Mouse (Mus musculus): ENCODE results near the gene Rtn4rl1.
"Not testable (repeated sequence)": the region's sequence is repeated elsewhere in the genome, so short reads cannot be mapped to it uniquely, and the experiment has no call there.

Rtn4rl1 gene

DNA sequence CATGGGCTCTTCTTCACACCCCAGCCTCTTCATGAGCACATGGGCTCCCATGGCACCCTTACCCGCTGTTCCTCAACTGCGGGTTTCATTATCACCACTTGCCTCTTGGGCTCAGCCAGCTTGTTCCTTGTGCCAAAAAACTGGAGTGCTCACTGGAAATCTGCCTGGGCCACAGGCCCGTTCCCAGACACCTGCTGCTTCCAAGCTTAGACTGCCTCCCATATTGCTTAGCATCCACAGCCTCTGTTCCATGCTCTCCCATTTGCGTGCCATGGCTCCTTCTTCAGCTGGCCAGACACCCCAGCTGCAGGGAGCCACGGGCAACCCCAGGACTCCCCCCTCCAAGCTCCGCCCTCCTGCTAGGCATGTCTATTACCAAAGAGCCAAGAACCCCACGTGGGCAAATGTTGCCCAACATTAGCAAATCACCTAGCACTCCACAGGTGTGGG, 77.4 kb downstream of the Rtn4rl1 start:
- peak in 1 of 2 experiments; percentile 73 for DNase-seq (ENCODE audit: low spot score in 2 of 2)

DNA sequence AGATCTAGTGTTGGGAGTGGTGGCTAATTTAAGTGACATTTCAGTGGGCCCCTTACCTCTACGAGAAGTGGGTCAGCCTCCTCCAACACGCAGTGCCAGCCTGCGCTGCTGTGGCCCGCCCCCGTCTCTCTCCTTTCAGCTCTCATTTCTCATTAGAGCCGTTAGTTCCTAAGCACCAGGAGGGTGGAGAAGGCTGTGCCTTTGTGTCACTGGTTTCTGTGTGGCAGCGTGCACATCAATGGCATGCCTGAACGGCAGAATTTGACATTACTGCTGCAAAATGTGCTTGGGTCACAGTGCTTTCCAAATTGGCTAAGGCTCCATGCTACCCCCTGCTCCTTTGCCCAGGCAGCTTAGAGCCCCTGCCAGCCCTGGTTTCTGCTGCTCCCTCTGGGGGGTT, 79.9 kb downstream of the Rtn4rl1 start:
- no peak for DNase-seq (ENCODE audit: low spot score in 2 of 2)

DNA sequence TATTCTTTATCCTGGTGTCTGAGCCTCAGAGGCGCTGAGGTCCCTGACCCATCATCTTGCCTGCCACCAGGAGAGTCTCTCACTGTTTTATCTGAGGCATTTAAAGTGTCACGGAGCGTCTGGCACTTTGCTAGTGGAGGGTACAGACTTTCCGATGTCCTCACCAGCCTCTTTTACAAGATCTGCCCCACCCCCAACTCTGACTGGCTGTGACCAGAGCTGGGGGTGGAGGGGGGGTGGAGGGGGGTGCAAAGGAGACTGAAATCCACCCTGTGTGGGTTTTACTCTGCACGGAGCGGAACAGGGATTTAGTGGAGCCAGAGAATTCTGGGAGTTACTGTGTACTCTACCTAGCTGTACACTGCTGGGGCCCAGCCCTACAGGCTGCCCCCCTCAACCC, 81.5 kb downstream of the Rtn4rl1 start:
- no peak for DNase-seq (ENCODE audit: low spot score in 2 of 2)

DNA sequence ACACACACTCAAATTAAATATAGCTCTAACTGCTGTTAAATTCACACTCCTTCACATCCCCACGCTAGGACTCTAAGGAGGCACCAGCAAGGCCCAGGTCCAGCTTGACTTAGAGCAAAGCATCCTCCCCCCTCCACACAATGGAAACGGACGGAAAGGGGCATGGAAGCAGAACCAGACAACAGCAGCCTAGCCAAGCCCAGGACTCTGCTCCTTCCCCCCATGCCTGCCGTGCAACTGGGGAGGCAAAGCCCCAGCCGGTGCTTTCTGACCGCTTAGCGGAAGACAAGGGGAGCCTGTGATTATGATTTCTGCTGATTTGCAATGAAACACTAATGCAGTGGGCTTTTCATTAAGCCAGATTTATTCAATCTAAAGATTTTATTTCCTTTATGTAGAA, 84.5 kb downstream of the Rtn4rl1 start:
- DNase-seq (ENCODE audit: low spot score in 2 of 2) = no peak

GRCm38 (mm10) chr11:75279013-75279341, 85.4 kb downstream of the Rtn4rl1 start:
- DNase-seq (ENCODE audit: low spot score in 2 of 2) = no peak

DNA sequence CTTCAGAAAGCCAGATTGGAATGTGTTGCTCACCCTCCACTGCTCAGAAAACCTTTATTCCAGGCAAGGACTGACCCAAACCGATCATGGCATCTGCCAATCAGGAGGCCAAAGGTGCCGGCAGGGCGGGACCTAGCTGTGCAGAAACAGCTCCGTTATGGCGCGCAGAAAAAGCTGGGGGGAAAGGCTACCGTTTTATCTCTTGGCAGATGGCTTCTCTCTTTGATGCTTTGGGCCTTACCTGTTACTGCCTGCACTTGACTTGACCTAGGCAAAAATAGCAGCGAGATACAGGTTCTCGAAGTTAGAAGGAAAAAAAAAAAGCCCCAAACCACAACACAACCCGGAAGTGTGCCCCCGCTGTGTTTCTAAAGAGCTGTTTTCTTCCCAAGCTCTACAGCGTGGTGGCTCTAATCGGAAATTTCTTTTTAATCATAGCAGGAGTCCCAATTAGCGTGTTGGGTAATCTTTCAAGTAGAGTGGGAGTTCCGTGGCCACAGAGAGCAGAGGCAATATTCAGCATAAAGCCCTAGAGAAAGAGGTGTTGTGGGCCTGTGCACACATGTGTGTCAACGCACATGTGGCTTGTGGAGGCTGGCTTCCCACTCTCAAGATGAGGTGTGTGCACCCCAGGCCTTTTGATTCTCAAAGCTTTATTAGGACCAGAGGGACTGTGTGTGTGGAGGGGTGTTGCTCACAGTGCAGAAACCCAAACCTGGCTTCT, 85.9 kb downstream of the Rtn4rl1 start:
- no peak for DNase-seq (ENCODE audit: low spot score in 2 of 2)

- DNase-seq (ENCODE audit: low spot score in 2 of 2) = no peak
Measured at GRCm38 (mm10) chr11:75280066-75280410, 86.5 kb downstream of the Rtn4rl1 start.

DNA sequence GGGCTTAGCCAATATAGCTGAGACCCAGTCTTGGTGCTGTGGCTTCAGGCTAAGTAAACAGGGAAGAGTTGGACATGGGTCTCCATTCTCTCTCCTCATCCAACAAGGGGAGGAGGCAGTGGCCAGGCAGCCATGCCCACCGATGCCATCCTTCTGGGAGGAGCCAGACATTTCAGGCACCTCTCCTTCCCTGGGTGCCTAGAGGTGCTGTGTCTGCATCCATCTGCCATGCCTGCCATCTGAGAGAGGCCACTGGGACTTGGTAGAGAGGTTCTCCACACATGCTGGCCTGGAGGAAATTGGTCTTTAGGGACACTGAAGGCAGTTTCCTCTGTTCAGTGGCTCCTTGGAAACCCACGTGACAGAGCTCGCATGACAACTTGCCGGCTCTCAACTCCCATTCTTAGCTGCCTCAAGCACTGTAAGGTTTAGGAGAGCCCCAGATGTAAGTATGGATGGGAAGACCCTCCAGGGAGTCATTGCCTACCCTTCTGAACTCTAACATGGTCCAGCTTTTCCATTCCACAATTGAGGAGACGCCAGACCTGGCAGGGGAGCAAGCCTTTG, 86.9 kb downstream of the Rtn4rl1 start:
- DNase-seq (ENCODE audit: low spot score in 2 of 2) = no peak

GRCm38 (mm10) chr11:75281380-75282256, 88.0 kb downstream of the Rtn4rl1 start:
- DNase-seq (ENCODE audit: low spot score in 2 of 2) = no peak

- no peak for DNase-seq (ENCODE audit: low spot score in 2 of 2)
Measured at GRCm38 (mm10) chr11:75282496-75283120, 89.0 kb downstream of the Rtn4rl1 start.

- not testable (repeated sequence) for DNase-seq (ENCODE audit: low spot score in 2 of 2)
Measured at GRCm38 (mm10) chr11:75283784-75284183, 90.2 kb downstream of the Rtn4rl1 start.

- no peak for DNase-seq (ENCODE audit: low spot score in 2 of 2)
Measured at GRCm38 (mm10) chr11:75285893-75286467, 92.4 kb downstream of the Rtn4rl1 start.

DNA sequence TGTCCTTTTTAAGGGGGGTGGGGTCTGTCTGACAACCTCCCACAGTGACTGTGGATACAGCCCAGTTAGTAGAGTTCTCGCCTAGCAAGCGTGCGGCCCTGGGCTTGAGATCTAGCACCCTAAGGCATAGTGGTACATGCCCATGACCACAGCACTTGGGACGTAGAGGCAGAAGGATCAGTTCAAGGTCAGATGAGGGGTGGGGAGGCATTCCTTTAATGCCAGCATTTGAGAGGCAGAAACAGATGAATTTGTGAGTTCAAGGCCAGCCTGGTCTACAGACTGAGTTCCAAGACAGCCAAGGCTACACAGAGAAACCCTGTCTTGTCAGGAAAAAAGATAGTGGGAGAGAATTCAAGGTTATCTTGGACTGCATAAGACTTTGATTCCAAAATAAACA, 93.3 kb downstream of the Rtn4rl1 start:
- no peak for DNase-seq (ENCODE audit: low spot score in 2 of 2)

DNA sequence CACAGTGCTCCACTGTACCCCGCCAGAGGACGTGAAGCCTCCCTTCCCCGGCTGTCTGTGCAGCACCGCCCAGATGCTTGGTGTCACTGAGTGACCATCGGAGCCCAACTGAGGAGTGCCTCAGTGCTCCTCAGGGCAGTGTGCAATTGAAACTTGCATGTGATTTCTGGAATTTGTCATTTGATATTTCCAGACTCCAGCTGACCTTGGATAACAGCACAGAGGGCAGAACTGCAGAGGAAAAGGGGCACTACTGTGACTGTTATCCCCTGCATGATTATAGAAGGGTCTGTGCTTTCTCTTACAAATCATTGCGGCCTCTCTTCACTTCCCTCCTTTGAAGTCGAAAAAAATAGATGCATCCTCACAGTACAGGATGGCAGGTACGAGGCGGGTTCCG, 94.4 kb downstream of the Rtn4rl1 start:
- no peak for DNase-seq (ENCODE audit: low spot score in 2 of 2)

DNA sequence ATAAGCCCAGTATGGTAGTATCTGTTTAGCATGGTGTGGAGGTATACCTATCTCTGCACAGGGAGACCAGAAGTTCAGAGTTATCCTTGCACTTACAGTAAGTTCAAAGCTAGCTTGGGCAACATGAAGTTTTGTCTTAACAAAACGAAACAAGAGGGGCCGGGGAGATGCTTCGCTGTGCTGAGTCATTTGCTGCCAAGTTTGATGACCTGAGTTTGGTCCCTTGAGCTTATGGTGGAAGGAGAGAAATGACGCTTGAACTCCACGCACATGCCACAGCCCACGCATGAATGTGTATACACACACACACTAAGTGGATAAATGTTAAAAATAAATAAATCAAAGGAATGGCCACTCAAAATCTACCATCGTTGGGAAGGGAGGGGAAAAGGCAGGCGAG, 94.9 kb downstream of the Rtn4rl1 start:
- DNase-seq (ENCODE audit: low spot score in 2 of 2) = no peak

DNA sequence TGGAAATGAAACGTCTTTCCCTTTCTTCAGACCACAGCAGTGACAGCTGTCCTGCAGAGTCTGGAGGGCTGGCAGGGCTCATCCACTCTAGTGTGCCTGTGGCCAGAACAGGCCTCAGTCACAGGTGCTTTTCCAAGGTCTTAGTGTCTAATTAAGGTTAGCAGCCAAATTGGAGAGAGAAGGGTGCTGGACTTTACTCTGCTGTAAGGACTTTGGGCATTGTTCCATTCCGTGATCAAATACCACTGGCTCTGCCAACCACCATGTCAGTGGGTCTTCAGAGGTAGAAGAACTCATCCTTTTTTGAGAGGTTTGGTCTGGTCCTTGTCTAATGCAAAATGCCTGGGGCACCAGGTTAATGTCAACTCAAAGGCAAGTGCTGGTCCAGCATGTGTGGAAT, 95.5 kb downstream of the Rtn4rl1 start:
- DNase-seq (ENCODE audit: low spot score in 2 of 2) = no peak

DNA sequence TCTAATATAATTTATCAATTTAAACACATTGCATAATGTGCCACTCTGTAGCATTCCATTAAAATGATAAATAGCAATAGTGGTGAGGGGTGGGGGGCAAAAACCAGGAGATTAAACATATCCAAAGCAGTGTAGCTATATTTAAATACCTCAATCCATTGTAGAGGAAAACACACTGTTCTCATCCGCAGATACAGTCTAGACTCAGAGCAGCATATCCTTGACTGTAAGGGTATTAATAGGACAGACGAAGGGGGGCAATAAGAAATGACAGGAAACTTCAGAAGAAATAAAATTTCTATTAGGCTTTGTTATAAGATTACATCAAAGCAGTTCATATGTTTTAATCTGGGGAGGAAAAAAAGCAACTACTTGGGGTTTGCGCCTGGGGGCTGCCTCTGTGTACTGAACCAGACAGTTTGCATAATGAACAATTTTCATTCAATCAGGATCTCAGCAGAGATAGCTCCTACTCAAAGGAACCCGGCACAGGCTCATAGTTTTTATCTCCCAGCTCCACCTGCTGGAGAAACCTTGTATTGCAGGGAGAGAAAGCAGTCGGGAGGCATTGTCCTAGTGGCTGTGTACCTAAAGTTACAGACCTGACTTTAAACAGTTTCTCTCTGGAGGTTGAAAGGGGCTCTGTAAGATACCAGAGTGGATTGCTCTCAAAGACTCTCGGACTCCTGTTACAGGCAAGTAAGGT, 97.1 kb downstream of the Rtn4rl1 start:
- DNase-seq (ENCODE audit: low spot score in 2 of 2) = peak; percentile 68 to 88

DNA sequence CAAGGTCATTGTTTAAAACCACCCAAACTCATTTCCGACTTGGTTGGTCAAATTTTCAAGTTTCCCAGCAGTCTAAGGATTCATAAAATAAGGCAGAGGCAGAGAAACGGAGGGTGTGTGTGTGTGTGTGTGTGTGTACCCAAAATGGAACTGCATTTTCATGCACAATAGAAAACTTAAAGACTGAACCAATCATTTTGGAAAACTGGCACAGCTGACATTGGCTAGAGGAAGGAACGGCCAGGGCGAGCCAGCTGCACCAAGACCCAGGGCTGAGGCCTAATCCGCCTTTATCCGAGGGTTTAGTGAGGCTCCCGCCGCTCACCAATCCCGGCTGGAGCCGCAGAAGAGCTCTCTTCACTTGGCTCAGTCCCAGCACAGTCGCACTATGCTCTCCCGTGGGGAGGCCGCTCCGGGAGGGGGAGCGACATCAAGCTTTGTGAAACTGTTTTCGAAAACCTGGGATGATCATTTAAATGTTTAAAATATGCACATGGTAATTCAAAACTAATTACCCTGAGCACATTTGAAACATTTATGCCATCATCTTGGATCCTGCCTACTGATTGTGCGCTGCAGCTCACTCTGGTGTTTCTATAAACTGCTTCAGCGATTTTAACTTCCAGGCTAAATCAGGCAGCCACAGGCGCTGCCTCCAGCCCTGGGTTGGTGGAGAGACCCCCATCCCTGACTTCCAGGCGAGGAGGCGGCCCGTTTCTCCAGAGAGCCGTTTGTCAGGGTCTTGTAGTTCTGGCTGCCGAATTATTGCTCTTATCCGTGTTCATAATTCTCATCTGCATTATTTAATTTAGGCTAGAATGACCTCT, 98.0 kb downstream of the Rtn4rl1 start:
- DNase-seq (ENCODE audit: low spot score in 2 of 2) = no peak

DNA sequence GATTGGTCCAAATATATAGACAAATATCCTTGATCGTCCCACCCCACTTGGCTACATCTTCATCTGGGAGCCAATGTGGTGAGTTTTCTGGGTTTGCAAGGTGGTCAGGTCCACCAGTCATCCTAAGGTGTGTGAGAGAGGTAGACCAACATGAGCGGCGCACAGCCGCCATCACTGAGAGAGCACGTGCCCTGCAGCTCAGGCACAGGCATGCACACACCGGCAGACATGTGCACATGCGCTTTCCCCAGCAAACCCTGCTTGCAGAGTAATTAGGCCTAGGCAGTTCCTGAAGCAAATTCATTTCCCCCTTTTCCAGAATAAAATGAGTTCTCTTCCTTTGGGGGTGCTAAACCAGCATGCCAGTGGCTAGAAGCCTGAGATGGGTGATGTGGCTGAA, 98.7 kb downstream of the Rtn4rl1 start:
- DNase-seq (ENCODE audit: low spot score in 2 of 2) = no peak

DNA sequence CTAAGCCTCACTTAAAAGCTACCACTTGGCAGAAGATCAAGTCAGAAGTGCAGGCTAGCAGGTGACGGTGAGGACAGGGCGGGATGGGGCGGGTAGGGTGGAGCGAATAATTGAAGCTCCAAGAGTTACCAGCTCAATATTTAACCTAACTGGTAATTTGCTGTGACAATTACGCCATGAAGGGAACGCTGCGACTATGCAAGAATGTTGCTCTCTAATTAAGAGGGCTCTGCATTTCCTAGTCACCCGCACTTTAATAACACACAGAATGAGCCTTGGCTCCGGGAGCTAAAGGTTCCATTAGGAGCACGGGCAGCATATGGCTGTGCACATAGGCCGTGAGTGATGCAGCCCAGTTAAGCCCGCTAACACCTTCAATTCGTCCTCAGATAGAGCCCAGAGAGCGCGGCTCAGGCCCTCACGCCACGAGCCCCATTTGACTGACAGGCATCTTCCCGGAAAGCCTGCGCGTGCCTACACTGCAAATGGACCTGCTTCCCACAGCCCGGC, 100.3 kb downstream of the Rtn4rl1 start:
- DNase-seq (ENCODE audit: low spot score in 2 of 2) = no peak
